Mouse (Mus musculus) MEL (cell line): Measurements from ENCODE around the gene Zscan26.

Experiments
- CTCF ChIP-seq, 3 experiments: IDR thresholded peaks in 2 of 3; conservative IDR thresholded peaks in 1 of 3; 2 replicates each; pipeline ENCODE4 v1.5.1; 2011 to 2012; ENCODE audit warnings: low read length in 3 of 3, low read depth in 2 of 3, mild to moderate bottlenecking in 2 of 3, improper control_type of control experiment in 1 of 3, inconsistent platforms in 1 of 3, mixed read lengths in 1 of 3, moderate library complexity in 1 of 3; ENCODE audit not compliant: control insufficient read depth in 1 of 3, insufficient read depth in 1 of 3, poor library complexity in 1 of 3, severe bottlenecking in 1 of 3
- ETS1 ChIP-seq: IDR thresholded peaks from 2 replicates; pipeline ENCODE4 v1.6.1; 2012; ENCODE audit warnings: low read depth, mild to moderate bottlenecking, inconsistent platforms, low read length, improper control_type of control experiment, moderate library complexity
- GATA1 ChIP-seq: IDR thresholded peaks from 2 replicates; pipeline ENCODE4 v1.6.1; 2011; ENCODE audit warnings: low read depth, low read length, improper control_type of control experiment
- MXI1 ChIP-seq: IDR thresholded peaks from 2 replicates; pipeline ENCODE4 v1.6.1; 2011; ENCODE audit warnings: mild to moderate bottlenecking, low read depth, low read length, improper control_type of control experiment

DNA sequence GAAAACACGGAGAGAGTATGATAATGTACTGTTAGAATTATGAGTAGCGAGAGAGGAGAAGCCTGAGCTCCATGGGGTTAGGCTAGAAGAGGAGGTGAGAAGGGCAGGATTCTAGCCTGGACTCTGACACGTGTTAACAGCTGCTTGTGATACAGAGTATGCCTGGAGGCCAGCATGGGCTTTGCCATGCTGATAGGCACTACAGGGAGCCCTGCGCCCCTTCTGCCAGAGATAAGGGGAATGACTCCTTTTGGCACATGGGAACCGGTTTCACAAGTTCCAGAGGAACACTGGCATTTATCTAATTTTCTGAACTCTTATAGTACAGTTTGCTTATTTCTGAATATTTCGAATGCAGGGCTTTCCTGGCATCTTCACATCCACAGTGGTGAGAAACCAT lies 34.7 kb downstream of the Zscan26 start:
- TF ChIP-seq MXI1, result 0 out of 2 replicates have a peak, but pooled peaks have one; percentile 31
- TF ChIP-seq ETS1, result no peak
- TF ChIP-seq CTCF (IDR thresholded peaks at IDR 0.05 in 2 of 3, conservative IDR thresholded peaks at IDR 0.05 in 1 of 3; ENCODE audit: control insufficient read depth in 1 of 3, insufficient read depth in 1 of 3, low read depth in 2 of 3, low read length in 3 of 3, poor library complexity in 1 of 3, severe bottlenecking in 1 of 3), result no peak
- peak; percentile 59 for TF ChIP-seq GATA1
